Mouse (Mus musculus) common myeloid progenitor, adult 5-6 weeks (primary cell): ENCODE measurements around the gene Ppip5k2. TPM values are rescaled to one million over a fixed set of nuclear protein-coding genes. Genes with fewer than 3 reads are reported as not detected.

Source experiments
- ATAC-seq: replicated peaks from 2 replicates; pipeline ENCODE4 v1.8.0; 2016; ENCODE audit warnings: low read depth, mild to moderate bottlenecking, moderate TSS enrichment, inconsistent platforms; ENCODE audit not compliant: poor library complexity, severe bottlenecking
- total RNA-seq: library from RNA; stranded (forward); fragments of 200-1000, 187-1606 nt; gene quantifications from 2 replicates; pipeline ENCODE4 v1.2.3, GENCODE M21; 2017

Gene Ppip5k2
- total RNA-seq, 1 experiment from 2014 or later = 59.7 TPM

GRCm38 (mm10) chr1:97760598-97760997 lies 9.6 kb downstream of the Ppip5k2 start:
- no peak for ATAC-seq

DNA sequence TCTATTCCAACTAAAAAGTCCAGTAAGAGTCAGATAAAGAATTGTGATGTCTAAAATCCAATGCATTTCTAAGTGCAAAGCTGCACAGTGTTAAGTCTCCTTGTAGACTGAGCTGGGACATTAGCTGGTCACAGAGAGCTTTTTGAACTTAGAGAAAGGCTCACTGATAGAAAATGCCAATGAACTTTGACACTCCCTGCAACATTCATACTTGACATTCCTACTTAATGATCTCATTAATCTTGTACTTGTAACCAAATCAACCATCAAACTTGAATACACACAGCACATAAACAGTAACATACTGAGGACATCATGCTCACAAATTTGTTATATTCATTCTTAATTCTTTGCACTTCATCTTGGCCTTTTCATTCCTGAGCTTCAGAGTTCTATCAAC lies 10.4 kb downstream of the Ppip5k2 start:
- ATAC-seq = no peak

- no peak for ATAC-seq
Measured at GRCm38 (mm10) chr1:97754392-97754791, 15.8 kb downstream of the Ppip5k2 start.

DNA sequence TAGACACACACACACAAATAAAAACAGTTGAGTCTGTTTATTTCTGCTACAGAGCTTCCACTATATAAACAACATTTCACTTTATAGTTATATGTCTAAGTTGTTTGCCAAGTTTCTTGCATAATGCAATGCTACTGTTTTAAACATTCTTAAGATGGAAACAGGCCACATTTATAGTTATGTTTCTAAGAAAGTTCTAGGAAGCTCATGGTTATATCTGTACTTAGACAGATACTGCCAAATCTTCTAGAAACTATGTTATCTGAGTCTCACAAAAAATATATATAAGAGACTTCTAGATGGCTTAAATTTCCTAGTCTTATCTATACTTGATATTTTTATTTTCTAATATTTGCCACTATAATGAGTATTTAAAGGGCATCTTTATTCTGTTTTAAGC lies 17.0 kb downstream of the Ppip5k2 start:
- ATAC-seq = no peak

DNA sequence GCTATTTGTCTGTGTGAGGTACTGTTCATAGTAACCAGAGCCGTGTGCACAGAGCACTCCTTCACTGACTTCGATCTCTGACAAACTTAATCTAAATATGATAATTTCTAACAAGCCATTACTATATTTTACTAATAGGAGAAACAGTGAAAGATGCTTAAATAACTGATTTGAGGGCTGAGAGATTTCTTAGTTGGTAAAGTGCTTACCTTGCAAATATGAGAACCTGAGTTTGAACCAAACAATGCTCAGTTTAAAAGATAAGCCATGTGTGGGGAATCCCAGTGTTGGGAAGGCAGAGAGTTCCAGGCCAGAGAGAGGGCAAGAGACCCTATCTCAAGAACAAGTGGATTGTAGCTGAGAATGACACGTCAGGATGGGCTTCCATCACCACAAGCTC lies 22.0 kb downstream of the Ppip5k2 start:
- ATAC-seq = no peak

DNA sequence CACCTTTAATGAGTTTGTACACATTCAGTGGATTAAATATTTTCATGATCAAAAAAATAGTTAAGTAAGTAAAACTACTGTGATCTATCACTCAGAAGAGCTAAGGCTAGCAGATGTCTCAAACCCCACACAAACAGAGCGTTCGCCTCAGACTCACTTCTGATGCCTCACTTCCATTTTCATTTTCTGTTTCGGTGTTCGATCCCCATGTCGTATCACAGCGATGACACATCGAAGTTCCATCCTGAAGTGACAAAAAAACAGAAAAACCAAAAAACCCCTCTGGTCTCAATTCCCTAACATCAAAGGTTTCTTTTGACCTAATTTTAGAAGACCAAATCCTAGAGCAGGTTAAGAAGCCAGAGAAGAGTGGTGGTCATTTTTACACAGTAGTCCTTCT lies 23.9 kb downstream of the Ppip5k2 start:
- ATAC-seq = no peak

GRCm38 (mm10) chr1:97745712-97746111 lies 24.5 kb downstream of the Ppip5k2 start:
- no peak for ATAC-seq

GRCm38 (mm10) chr1:97743063-97743462 lies 27.1 kb downstream of the Ppip5k2 start:
- peak; percentile 75 for ATAC-seq

DNA sequence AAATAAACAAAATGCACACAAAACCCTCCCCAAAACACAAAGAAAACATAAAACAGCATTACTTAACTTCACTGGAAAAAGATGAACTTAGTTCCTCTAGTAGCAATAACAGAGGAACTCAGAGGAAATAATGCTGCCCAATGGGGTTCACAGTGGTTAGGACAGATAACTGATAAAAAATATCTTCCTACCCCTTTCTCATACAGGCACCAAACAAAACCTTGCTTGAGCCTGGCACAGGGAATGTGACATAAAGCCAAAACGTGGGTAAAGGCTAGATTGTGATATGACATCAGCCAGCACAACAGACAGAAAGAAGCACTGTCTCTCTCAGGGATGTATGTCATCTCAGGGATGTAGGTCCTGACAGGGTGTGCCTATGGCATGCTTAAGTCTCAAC lies 40.9 kb downstream of the Ppip5k2 start:
- peak; percentile 62 for ATAC-seq

- ATAC-seq = no peak; the same call in 1 of the 2 replicates
Measured at GRCm38 (mm10) chr1:97726730-97727129, 43.5 kb downstream of the Ppip5k2 start.

DNA sequence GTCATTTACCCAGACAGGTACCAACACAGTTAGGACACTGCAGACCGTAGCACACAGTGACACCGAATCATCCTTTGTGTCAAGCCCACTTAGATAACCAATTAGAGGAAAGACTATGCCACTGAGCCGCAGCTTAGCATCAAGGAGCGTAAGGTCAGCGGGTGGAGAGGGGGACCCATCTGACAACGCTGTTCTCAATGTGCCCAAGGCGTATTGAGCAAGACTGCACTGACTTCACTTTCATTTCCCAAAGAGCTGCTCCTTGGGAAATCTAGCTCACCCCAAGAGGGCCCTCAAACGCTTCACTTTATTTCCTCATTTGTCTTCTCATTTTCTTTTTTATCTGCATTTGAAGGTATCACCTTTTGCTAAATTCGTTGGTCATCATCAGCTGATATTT lies 51.8 kb downstream of the Ppip5k2 start:
- peak; percentile 93 for ATAC-seq

GRCm38 (mm10) chr1:97714334-97714868 lies 55.8 kb downstream of the Ppip5k2 start:
- ATAC-seq = no peak

GRCm38 (mm10) chr1:97710520-97710919 lies 59.7 kb downstream of the Ppip5k2 start:
- ATAC-seq = no peak

DNA sequence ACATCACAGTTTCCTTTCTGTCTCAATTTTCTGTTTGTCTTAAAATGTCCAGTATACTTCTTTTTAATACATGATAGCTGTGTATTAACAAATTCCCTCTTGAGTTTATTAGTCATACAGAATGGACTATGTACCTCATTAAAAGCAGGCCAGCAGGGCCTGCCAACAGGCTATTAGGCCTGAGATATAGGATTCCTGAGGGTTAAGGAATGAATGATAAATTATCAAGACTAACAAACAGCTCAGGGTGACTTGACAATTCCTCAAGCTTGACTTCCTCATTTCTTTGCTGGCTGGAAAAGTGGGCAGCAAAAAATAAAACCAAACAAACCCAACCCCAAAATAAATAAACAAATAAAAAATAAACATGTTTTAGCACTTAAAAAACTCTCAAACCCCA lies 64.8 kb downstream of the Ppip5k2 start:
- ATAC-seq = peak; percentile 79

- ATAC-seq = no peak
Measured at GRCm38 (mm10) chr1:97704646-97705045, 65.6 kb downstream of the Ppip5k2 start.

- no peak for ATAC-seq
Measured at GRCm38 (mm10) chr1:97698956-97699570, 71.1 kb downstream of the Ppip5k2 start.

DNA sequence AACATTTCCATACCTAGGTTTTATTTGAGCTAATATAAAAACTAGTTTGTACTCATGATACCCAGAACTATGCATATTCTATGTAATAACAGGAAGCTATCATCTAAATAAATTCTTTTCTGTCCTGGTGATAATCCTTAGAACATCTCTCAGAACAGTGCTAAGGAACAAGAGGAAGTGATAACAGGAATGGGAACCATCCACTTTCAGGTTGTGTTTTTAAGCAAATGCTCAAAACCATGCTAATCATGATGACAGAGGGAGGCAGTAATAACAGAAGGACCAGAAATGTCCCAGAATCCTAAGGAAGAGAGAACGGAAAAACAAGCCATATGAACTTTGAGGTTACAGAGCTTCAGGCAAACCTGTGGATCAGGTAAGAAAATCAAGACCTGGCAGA lies 72.9 kb downstream of the Ppip5k2 start:
- no peak for ATAC-seq

- peak; percentile 94 for ATAC-seq
Measured at GRCm38 (mm10) chr1:97693825-97694224, 76.4 kb downstream of the Ppip5k2 start.

DNA sequence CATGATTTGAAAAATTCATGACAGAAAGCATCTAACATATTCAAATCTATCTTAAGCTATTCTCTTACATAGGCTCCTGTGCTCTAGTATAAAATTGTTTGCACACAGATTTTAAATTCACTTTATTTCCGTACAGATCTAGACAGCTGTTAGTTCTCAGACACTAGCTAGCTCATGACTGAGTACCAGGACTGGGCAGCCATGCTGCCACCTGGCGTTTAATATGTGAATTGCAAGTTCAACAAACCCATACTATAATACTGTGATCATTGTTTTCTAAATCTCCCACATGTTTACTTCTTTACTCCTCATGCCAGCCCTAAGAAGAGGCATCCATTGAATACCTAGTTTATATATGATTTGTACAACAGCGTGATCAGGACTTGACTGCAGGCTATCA lies 81.5 kb downstream of the Ppip5k2 start:
- ATAC-seq = peak; percentile 93

- ATAC-seq = 0 out of 2 replicates have a peak, but pooled peaks have one; percentile 40
Measured at GRCm38 (mm10) chr1:97676526-97677177, 93.6 kb downstream of the Ppip5k2 start.

DNA sequence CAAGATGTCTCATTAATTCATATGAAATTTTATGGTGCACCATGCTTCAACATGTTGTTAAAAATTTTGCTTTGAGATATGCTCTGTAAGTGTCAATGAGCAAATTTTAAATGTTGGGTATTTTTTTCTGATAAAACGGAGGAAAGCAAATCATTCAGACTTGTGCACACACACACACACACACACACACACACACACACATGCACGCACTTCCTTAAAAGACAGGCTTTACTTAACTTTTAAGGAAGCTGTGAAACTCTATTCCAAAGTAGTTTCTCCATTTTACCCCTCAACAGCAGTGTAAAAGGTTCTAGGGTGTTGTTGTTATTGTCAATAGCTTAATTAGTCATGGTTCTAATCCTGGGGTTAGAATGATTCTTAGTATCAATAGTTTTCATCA lies 94.1 kb downstream of the Ppip5k2 start:
- peak; percentile 82 for ATAC-seq

- peak; percentile 89 for ATAC-seq
Measured at GRCm38 (mm10) chr1:97672849-97673248, 97.4 kb downstream of the Ppip5k2 start.
